Mouse (Mus musculus) urinary bladder, postnatal 36 days (tissue): ENCODE data around the gene Srp54a.
"Not testable (repeated sequence)": the region's sequence is repeated elsewhere in the genome, so short reads cannot be mapped to it uniquely, and the experiment has no call there.

ENCODE experiments used
- DNase-seq, 2 experiments: peaks; one replicate each; pipeline ENCODE4 v3.0.0; 2022; ENCODE audit warnings: low spot score in 2 of 2, mixed read lengths in 1 of 2

The Srp54a gene

DNA sequence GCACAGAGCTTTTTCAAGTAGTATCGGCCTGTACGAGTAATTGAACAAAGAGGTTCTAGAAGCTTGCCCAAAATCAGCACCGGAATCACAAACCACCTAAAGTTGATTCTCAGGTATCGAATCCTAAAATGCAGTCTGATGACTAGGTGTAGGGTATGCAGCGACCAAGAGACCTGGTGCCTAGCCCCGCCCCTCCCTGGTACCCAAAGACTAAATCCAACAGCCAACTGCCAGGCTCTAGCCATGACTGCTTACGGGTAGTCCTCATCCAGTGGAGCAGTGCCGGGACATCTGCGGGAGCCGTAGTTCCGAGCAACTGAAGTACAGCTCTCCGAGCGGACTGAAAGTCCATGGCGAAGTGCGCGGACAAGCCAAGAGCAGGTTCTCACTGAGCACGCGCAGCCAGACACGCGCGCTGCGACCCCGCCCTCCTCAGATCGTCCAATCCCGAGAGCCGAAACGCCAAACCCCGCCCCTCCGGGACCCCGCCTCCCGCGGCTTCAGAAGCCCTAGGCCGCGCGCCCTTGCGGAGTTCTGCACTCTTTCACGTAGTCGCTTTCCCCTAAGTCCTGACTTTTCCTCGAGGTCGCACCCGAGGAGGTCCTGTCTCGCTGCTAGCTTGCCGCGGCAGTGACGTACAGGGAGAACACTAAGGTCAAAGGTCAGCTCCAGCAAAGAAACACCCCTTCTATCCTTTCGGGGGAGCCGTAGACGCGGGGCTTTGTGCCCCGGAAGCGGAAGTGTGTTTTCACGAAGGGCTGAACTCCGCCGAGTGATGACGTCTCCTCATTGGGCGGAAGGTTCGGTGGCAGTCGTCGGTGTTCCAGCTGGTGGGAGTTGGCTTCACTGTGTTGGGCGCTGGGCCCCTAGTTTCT is at the start of gene Srp54a, which contains the start of gene 2700097O09Rik:
Srp54a (plus strand) TSS at position 537 of the 875 bp plus-strand sequence.
2700097O09Rik (minus strand) TSS at position 385 of the 875 bp plus-strand sequence.
- peak; percentile 89 to 93 for DNase-seq

GRCm38 (mm10) chr12:55041011-55041410 is 39.1 kb upstream of the Srp54a start:
- no peak for DNase-seq

DNA sequence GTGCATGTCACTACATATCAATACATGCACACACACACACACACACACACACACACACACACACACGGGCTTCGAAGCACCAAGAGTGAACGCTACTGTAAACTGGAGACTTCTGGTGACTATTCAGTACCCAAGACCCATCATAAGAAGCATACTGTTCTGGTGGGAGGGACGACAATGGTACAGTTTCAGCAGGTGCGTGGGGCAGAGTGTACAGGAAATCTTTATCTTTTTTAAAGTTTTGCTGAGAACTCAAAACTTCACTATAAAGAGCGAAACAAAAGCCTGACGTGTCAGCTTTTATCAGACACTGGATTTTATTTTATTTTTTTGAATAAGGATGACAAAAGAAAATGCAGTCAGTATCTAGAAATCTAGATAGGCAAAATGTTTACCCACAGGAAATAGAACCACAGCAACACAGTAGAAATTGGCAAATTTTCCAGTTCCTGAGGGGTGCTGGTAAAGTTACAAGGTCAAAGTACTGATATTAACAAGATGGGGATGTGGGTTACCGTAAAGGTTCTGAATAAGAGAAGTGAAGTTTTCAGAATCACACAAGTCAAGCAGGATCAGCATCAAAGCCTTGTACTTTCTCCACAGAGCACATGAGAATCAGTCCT is 30.2 kb upstream of the Srp54a start:
- DNase-seq: no peak

DNA sequence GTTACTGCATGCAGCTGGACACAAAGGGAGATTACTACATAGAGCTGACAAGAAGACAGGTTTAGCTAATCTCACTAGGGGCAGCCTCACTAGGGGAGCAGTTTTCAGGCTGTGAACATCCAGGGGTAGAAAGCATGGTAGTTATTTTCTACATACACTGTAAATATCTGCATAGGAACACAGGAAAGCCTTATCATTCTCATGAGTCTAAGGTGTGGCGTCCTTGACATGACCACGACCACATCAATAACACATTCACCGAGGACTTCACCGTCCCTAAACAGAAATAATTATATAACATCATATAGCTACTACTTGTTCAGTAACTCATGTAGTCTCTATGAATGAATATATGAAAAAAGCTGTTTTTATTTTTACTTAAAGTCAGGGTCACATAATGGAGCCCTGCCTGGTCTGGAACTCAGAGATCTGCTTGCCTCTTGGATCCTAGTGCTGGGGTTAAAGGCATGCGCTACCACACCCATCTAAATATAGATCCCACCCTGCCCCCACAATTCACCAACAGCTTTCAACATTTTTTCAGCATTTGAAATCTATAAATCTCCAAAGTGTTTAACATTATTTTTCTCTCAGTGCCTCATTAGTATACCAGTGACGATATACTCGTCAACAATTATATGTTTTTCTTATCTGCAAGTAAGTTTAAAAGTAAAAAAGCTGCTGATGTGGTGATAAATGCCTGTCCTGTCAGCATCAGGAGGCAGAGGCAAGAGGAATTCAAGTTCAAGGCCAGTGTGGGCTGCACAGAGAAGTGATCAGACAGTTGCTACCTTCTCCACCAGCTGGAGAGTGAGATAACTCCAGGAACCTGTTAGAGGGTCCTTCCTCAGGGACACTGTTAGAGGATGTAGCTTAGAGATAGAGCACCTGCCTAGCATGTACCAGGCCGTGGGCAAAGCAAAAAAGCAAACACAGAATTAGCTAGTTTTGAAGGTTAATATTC is 28.6 kb upstream of the Srp54a start:
- DNase-seq: no peak

- no peak for DNase-seq
Measured at GRCm38 (mm10) chr12:55053267-55053666, 26.8 kb upstream of the Srp54a start.

GRCm38 (mm10) chr12:55054551-55055241 is 25.4 kb upstream of the Srp54a start:
- DNase-seq: no peak

- DNase-seq: no peak
Measured at GRCm38 (mm10) chr12:55056703-55057102, 23.4 kb upstream of the Srp54a start.

DNA sequence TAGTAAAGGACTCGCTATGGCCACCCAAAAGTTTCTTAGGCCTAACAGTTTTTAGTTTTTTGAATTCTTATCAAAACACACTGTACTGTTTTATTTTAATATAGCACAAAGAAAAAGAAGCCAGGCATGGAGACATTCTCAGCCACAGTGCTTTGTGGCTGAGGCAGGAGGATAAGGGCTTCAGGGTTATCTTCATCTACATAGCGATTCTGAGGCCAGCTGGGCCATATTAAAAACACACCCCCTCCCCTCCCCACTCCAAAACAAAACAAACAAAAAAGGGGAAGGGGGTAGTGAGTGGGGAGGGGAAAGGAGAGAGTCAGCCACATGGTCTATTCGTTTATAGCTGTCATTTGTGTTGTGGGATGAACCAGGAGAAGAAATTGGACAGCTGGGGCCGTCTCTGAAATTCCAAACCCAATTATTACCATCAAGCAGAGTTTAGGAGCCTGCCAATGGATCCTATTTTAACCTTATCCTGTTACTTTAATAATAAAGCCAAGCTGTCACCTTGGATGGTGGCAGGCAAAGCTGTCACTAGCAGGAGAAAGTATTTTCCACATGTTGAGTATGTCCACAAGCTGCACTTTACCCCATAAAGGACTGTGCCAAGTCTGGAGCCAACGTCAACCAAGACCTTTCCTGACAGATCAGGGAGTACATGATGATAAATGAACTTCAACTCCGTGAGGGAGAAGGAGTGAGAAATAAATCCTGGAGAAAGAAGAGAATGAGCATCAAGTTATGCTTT is 21.0 kb upstream of the Srp54a start:
- DNase-seq: peak in 1 of 2 experiments; percentile 22

DNA sequence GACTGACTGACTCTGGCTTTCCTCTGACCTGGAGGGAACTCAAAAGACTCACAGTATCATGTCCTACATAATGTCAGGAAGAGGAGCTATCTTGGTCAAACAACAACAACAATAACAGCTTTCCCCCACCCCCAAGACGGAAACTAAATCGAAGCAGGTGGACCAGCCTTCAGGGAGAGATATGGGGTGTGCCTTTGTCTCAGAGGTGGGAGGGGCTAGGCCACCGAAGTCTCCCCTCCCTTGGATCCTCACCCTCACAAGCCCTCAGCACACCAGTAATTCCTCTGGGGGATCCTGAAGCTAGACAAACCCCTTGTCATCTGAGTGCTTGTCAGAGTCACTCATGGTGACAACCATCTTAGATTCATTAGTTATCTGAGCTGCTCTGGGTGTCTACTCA is 20.2 kb upstream of the Srp54a start:
- no peak for DNase-seq

GRCm38 (mm10) chr12:55060212-55060898 is 19.7 kb upstream of the Srp54a start:
- DNase-seq: no peak

- DNase-seq: no peak
Measured at GRCm38 (mm10) chr12:55061006-55061405, 19.1 kb upstream of the Srp54a start.

DNA sequence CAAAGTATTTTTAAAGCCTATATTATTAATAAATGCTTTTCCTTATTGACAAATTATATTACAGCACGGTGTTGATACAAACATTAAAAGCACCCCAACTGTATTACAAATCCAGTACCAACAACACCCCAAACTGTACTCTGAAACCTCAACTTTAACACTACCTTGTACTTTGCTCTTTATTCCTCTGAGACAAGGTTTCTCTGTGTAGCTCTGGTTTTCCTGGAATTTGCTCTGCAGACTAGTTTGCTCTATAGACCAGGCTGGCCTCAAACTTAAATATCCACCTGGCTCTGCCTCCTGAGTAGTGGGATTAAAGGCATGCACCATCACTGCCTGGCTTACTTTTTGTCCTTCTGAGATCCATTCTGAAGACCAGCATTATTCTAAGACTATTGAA is 17.9 kb upstream of the Srp54a start:
- DNase-seq: no peak

DNA sequence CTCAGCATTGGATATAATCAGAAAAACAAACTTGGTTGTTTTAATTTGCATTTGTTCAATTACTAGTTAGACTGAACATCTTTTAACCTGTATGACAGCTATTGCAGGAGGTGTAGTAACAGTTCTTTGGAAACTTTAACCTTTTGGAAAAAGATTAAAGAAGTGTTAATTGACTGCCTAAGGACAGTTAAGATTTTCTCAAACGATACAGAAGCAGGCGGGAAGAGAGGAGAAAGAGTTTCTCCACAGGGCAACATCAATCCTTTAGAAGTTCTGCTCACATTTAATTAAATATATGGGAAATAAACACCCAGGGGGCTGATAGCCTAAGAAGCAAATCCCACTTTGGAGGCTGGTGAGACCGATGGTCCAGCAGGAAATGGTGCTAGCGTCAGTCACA is 7.6 kb upstream of the Srp54a start:
- no peak for DNase-seq

GRCm38 (mm10) chr12:55073686-55074085 is 6.4 kb upstream of the Srp54a start:
- no peak for DNase-seq

- no peak for DNase-seq
Measured at GRCm38 (mm10) chr12:55075296-55075695, 4.8 kb upstream of the Srp54a start.

- DNase-seq: not testable (repeated sequence)
Measured at GRCm38 (mm10) chr12:55078706-55079105, 1.4 kb upstream of the Srp54a start.

DNA sequence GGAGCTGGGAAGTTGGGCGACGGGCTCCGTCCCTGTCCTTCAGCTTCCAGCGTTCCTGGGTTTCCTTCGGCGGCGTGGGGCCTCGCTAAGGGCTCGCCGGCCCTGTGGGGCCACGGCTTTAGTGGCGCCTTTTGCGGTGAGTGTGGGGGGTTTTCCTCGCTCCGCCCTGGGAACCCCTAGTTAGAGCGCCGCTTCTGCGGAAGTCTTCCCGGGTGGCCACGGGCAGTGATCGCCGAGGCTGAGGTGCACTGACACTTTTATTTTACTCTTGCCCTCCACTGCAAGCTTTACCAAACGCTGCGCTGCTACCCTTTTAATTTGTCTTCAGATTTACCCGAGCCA is 510 bp downstream of the Srp54a start:
- DNase-seq: not testable (repeated sequence)

DNA sequence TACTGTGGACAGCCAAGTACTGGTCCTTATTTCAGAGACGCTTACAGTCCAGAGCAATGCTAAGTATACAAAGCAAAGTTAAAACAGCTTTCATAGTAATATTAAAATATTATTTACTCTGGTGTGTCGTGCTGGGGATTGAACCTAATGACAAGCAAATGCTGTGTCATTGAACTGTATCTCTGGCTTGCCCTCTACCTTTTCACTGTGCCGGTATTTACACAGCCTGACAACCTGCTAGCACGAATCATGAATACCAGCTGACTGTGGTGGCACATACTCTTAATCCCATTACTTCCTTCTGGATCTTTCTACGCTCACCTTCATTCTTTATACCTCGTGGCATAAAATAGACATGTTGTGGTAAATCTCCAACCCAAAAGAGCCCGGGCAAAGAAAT is 12.1 kb downstream of the Srp54a start:
- DNase-seq: not testable (repeated sequence)

GRCm38 (mm10) chr12:55112616-55113015 is 32.6 kb downstream of the Srp54a start:
- DNase-seq: not testable (repeated sequence)

- DNase-seq: not testable (repeated sequence)
Measured at GRCm38 (mm10) chr12:55124242-55124641, 44.2 kb downstream of the Srp54a start, which contains the start of gene Fam177a. Gene Fam177a, plus strand, starts transcription at chr12:55124469.
